Mouse (Mus musculus): Measurements from ENCODE around the gene S100a13.

Gene S100a13

GRCm38 (mm10) chr3:90508287-90508949 lies 5.8 kb upstream of the S100a13 start:
- DNase-seq (ENCODE audit: low read depth, low spot score): no peak

GRCm38 (mm10) chr3:90508950-90509746 lies 5.1 kb upstream of the S100a13 start, which contains the start of gene Chtop:
Gene Chtop (minus strand): TSS chr3:90509498.
- peak; percentile 99 for DNase-seq (ENCODE audit: low read depth, low spot score)

GRCm38 (mm10) chr3:90509747-90510123 lies 4.5 kb upstream of the S100a13 start:
- DNase-seq (ENCODE audit: low read depth, low spot score): no peak

- no peak for DNase-seq (ENCODE audit: low read depth, low spot score)
Measured at GRCm38 (mm10) chr3:90512276-90512675, 2.0 kb upstream of the S100a13 start.

- no peak for DNase-seq (ENCODE audit: low read depth, low spot score)
Measured at GRCm38 (mm10) chr3:90512948-90513642, 1.1 kb upstream of the S100a13 start.

- DNase-seq (ENCODE audit: low read depth, low spot score): peak; percentile 44
Measured at GRCm38 (mm10) chr3:90514691-90515090, 456 bp downstream of the S100a13 start.

GRCm38 (mm10) chr3:90515242-90515641 lies 1.0 kb downstream of the S100a13 start:
- no peak for DNase-seq (ENCODE audit: low read depth, low spot score)

- no peak for DNase-seq (ENCODE audit: low read depth, low spot score)
Measured at GRCm38 (mm10) chr3:90515789-90516188, 1.6 kb downstream of the S100a13 start.

- no peak for DNase-seq (ENCODE audit: low read depth, low spot score)
Measured at GRCm38 (mm10) chr3:90517711-90518110, 3.5 kb downstream of the S100a13 start.

- peak; percentile 87 for DNase-seq (ENCODE audit: low read depth, low spot score)
Measured at GRCm38 (mm10) chr3:90525421-90525820, 11.2 kb downstream of the S100a13 start.

- DNase-seq (ENCODE audit: low read depth, low spot score): no peak
Measured at GRCm38 (mm10) chr3:90526076-90526475, 11.8 kb downstream of the S100a13 start.

GRCm38 (mm10) chr3:90526580-90526979 lies 12.3 kb downstream of the S100a13 start, which contains the start of gene S100a14:
Gene S100a14 (plus strand): TSS chr3:90526856.
- no peak for DNase-seq (ENCODE audit: low read depth, low spot score)

GRCm38 (mm10) chr3:90527291-90527873 lies 13.1 kb downstream of the S100a13 start:
- no peak for DNase-seq (ENCODE audit: low read depth, low spot score)

- no peak for DNase-seq (ENCODE audit: low read depth, low spot score)
Measured at GRCm38 (mm10) chr3:90531713-90532112, 17.5 kb downstream of the S100a13 start.

GRCm38 (mm10) chr3:90535446-90535845 lies 21.2 kb downstream of the S100a13 start:
- DNase-seq (ENCODE audit: low read depth, low spot score): no peak

- peak; percentile 87 for DNase-seq (ENCODE audit: low read depth, low spot score)
Measured at GRCm38 (mm10) chr3:90537141-90537904, 23.1 kb downstream of the S100a13 start, which contains the start of gene S100a16. Gene S100a16 (plus strand): TSS chr3:90537254.

- DNase-seq (ENCODE audit: low read depth, low spot score): no peak
Measured at GRCm38 (mm10) chr3:90537905-90538296, 23.7 kb downstream of the S100a13 start.

GRCm38 (mm10) chr3:90540904-90541303 lies 26.7 kb downstream of the S100a13 start:
- peak; percentile 90 for DNase-seq (ENCODE audit: low read depth, low spot score)

GRCm38 (mm10) chr3:90549676-90550420 lies 35.6 kb downstream of the S100a13 start:
- no peak for DNase-seq (ENCODE audit: low read depth, low spot score)

GRCm38 (mm10) chr3:90550421-90550790 lies 36.2 kb downstream of the S100a13 start:
- no peak for DNase-seq (ENCODE audit: low read depth, low spot score)

Data from brain, adult 2 months (tissue).